Mouse (Mus musculus) stomach, embryonic 16.5 days (tissue): ENCODE data around the gene Chchd10. TPM values are rescaled to one million over a fixed set of nuclear protein-coding genes. Genes with fewer than 3 reads are reported as not detected.

Experiments
- ATAC-seq: fragments of 200-750 bp; cut with Nextera tagmentation; 2 replicates; pipeline ENCODE4 v1.8.0; 2017; ENCODE audit warnings: moderate number of reproducible peaks, moderate TSS enrichment; ENCODE audit not compliant: insufficient read depth, low FRiP score
- H3K27ac ChIP-seq: fragments of 300-500 bp; sonication (generic); 2 replicates; pipeline ENCODE4 v1.5.1; 2014; ENCODE audit warnings: low read length
- H3K27me3 ChIP-seq: fragments of 300-500 bp; sonication (generic); 2 replicates; pipeline ENCODE4 v1.6.1; 2014; ENCODE audit warnings: low read length, control low read depth, mixed read lengths; ENCODE audit not compliant: control insufficient read depth, insufficient read depth
- H3K36me3 ChIP-seq: fragments of 300-500 bp; sonication (generic); 2 replicates; pipeline ENCODE4 v1.6.1; 2014; ENCODE audit warnings: low read length; ENCODE audit not compliant: control insufficient read depth, insufficient read depth
- H3K4me1 ChIP-seq: fragments of 300-500 bp; sonication (generic); 2 replicates; pipeline ENCODE4 v1.6.1; 2014; ENCODE audit warnings: low read length, control low read depth, mixed read lengths; ENCODE audit not compliant: control insufficient read depth, insufficient read depth
- H3K4me2 ChIP-seq: fragments of 300-500 bp; sonication (generic); 2 replicates; pipeline ENCODE4 v1.6.1; 2014; ENCODE audit warnings: low read depth, low read length, mixed read lengths
- H3K4me3 ChIP-seq: fragments of 300-500 bp; sonication (generic); replicated peaks from 2 replicates; pipeline ENCODE4 v1.5.1; 2014; ENCODE audit warnings: mild to moderate bottlenecking, low read length
- H3K9ac ChIP-seq: fragments of 300-500 bp; sonication (generic); 2 replicates; pipeline ENCODE4 v1.6.1; 2014; ENCODE audit warnings: low read length
- H3K9me3 ChIP-seq: fragments of 300-500 bp; sonication (generic); replicated peaks from 2 replicates; pipeline ENCODE4 v1.6.1; 2016; ENCODE audit warnings: low read length, control low read depth; ENCODE audit not compliant: control insufficient read depth
- WGBS: fragments of 180-500 bp; shearing (Covaris S2); extraction: QIAGEN DNeasy Blood & Tissue Kit; methylation state at CpG from one replicate; pipeline ENCODE4 v1.1.7; 2014; 5-methylcytosine and 5-hydroxymethylcytosine counted together
- polyA plus RNA-seq: library from polyadenylated mRNA; unstranded; fragments of >200 nt; fragmentation: Nextera tagmentation; extraction: Ambion mirVana; gene quantifications from 2 replicates; pipeline ENCODE4 v1.2.1, GENCODE M21; 2015

Gene Chchd10
- polyA plus RNA-seq, 1 experiment from 2014 or later: 83.6 TPM

DNA sequence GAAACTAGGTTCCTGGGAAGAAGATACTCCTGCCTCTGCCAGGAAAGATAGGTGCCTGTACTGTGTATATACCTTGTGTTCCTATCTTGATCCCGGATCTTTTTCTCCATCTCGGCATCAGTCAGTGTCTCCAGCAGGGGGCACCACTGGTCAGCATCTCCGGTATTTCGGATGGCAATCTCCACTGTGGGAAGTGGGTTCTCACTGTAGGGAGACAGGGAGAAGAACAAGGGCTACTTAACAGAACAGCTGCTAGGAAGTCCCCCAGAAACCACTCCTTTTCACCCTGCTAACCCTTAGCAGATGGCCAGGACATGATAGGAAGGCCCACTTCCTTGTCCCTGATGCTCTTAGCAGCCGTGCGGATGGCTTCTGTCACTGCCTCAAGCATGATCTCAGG is 35.6 kb upstream of the Chchd10 start:
- H3K4me3 ChIP-seq: no peak overlapping the region
- no peaks in the 10 kb centered on the region for H3K27me3 ChIP-seq
- H3K4me1 ChIP-seq: peaks cover 15% of the 10 kb centered on the region
- no peak overlapping the region for H3K4me2 ChIP-seq
- WGBS: 37% methylated on average over 6 of the region's 6 CpGs
- H3K9me3 ChIP-seq: no peaks in the 10 kb centered on the region
- peaks cover 17% of the 10 kb centered on the region for H3K36me3 ChIP-seq
- H3K9ac ChIP-seq: no peak overlapping the region
- no peak overlapping the region for H3K27ac ChIP-seq
- ATAC-seq: no peak

DNA sequence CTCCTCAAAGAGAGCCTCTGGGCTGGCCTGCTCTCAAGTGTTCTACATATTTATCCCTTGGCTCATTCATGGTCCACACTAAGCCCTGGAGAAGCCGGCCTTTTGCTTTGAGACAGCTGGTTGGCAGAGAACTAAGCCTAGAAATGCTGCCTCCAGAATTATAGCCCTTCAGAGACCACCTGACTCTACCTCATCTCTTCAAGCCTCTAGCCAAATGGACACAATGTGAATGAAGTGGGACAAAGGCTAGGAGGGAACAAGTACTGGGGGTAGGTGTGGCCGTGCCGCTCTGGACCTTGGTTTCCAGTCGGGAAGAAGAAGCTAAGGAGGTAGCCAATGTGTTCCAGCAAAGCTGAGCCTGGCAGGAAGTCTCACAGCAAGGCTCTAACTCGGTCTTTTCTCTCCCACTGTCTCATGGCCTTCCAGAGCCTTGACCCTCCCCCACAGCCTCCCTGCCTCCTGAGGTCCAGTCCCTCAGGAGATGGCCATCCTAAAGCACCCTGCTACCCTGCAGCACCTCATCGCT is 34.8 kb upstream of the Chchd10 start:
- H3K27me3 ChIP-seq: no peaks in the 10 kb centered on the region
- H3K4me2 ChIP-seq: no peak overlapping the region
- H3K9me3 ChIP-seq: no peaks in the 10 kb centered on the region
- no peak overlapping the region for H3K4me3 ChIP-seq
- WGBS: 75% methylated on average over 6 of the region's 6 CpGs
- H3K4me1 ChIP-seq: peaks cover 15% of the 10 kb centered on the region
- H3K9ac ChIP-seq: no peak overlapping the region; the same call in 1 of the 2 replicates
- H3K36me3 ChIP-seq: peaks cover 24% of the 10 kb centered on the region
- no peak for ATAC-seq
- H3K27ac ChIP-seq: peak overlapping the region; percentile 26; the same call in 1 of the 2 replicates

DNA sequence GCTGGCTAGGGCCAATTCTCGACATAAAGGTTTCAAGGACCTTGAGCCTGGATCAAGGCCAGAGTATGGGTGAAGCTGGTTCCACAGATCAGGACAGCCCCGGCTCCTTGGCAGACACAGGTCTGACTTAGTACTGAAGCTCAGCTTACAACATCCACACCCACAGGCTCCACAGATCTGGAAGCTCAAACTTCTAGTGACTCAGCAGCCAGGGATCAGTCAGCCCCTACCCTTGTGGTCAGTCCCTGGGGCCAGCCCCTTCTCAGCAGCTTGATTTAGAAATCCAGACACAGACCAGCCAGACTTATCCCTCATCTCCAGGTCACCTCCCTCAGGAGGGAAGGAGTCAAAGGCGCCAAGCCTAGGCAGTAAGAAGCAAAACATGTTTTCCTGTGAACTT is 34.1 kb upstream of the Chchd10 start:
- no peak overlapping the region for H3K4me3 ChIP-seq
- H3K27me3 ChIP-seq: no peaks in the 10 kb centered on the region
- no peaks in the 10 kb centered on the region for H3K9me3 ChIP-seq
- 45% methylated on average over 3 of the region's 3 CpGs for WGBS
- peaks cover 25% of the 10 kb centered on the region for H3K36me3 ChIP-seq
- no peak overlapping the region for H3K9ac ChIP-seq
- H3K27ac ChIP-seq: peak overlapping the region; percentile 26; the same call in 1 of the 2 replicates
- H3K4me1 ChIP-seq: peaks cover 9% of the 10 kb centered on the region
- ATAC-seq: no peak; the same call in 1 of the 2 replicates
- H3K4me2 ChIP-seq: no peak overlapping the region

DNA sequence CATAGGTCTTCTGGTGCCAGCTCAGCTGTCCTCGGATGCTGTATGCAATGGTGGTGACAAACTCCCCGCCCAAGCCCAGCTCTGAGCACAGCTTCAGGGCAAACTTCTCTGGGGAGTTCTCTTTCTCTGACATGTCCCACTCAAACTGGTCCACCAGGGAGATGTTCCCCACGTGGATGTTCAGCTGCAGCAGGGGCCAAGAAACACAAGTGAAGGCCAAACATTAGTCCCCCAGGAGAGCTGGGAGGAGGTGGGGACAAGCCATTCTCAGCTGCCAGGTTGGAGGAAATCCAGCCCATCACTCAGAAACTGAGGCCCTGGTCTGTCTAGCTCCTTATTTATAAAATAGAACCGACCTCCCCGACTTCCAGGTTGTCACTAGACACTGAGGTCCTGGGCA is 28.5 kb upstream of the Chchd10 start:
- Histone ChIP-seq H3K4me1 (no peaks in the 10 kb centered on the region), H3K9me3 (no peaks in the 10 kb centered on the region), H3K27me3 (no peaks in the 10 kb centered on the region), H3K4me2 (no peak overlapping the region), H3K27ac (no peak overlapping the region), H3K9ac (no peak overlapping the region), H3K36me3 (peaks cover 28% of the 10 kb centered on the region; the same call in 1 of the 2 replicates), H3K4me3 (no peak overlapping the region)
- 85% methylated on average over 5 of the region's 5 CpGs for WGBS
- ATAC-seq: no peak

DNA sequence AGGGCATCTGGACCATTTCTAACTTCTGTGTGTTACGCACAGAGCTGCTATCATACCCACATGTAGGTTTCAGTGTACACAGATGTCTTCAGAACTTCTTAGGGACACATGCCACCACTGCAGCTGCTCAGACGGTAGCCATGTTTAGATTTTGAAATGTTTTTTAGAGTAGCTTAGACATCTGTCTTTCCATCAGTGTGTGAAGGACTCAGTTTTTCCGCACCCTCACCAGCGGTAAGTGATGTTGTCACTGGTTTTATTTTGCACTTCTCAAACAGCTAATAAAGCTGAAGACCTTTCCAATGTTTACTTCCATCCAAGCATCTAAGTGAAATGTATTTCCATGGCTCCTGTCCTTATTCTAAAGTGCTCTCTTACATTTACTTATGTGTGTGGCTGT is 26.0 kb upstream of the Chchd10 start:
- Histone ChIP-seq H3K9ac (no peak overlapping the region), H3K4me2 (no peak overlapping the region), H3K4me1 (no peaks in the 10 kb centered on the region), H3K36me3 (peaks cover 36% of the 10 kb centered on the region), H3K4me3 (no peak overlapping the region), H3K9me3 (no peaks in the 10 kb centered on the region), H3K27me3 (no peaks in the 10 kb centered on the region), H3K27ac (no peak overlapping the region)
- ATAC-seq: no peak
- 87% methylated on average over 4 of the region's 4 CpGs for WGBS

DNA sequence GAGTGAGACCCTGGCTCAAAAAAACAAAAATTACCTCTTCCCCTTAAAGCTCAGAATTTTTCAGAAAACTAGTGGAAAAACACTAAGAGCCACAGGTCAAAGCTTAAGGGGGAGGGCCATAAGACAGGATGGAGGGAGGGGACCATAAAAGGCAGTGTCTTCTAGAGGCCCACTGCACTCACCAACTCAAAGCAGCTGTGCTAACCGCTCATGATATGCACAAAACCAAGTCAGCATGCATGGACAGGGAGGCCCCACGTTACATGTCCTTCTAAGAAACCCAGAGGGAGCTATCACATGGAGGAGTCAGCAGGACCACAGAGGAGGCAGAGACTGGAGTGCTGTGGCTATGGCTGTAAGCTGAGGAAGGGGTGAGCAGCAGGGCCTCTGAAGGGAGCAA is 22.2 kb upstream of the Chchd10 start:
- H3K4me1 ChIP-seq: no peaks in the 10 kb centered on the region
- peaks cover 18% of the 10 kb centered on the region for H3K36me3 ChIP-seq
- no peak overlapping the region for H3K4me2 ChIP-seq
- H3K9ac ChIP-seq: no peak overlapping the region
- H3K9me3 ChIP-seq: no peaks in the 10 kb centered on the region
- ATAC-seq: no peak
- no peaks in the 10 kb centered on the region for H3K27me3 ChIP-seq
- no peak overlapping the region for H3K4me3 ChIP-seq
- no peak overlapping the region for H3K27ac ChIP-seq
- 84% methylated on average over 2 of the region's 2 CpGs for WGBS

DNA sequence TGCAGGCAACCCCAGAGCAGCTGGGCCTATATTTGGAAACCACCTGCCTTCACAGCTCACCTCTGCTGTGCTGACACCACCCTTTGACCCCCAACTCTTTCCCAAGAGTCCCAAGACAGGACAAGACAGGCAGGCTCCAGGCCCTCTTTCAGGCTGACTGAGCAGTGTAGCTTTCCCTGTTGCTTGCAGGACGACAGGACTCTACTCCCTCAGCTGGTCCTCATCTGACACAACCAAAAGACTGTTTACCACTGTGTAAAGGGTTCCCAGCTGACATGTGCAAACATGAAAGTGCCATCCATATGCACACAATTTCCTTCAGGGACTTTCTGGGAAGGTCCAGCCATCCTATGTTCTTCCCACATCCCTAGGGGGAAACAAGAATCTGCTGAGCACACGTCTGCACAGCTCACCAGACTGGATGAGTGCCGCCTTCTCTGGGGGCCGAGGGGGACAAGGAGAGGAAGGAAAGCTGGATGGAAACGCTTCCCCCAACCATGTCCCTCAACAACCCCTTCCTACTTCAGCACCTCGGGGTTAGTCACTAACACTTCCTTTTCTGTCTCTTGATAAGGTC is 19.8 kb upstream of the Chchd10 start:
- Histone ChIP-seq H3K36me3 (peaks cover 21% of the 10 kb centered on the region), H3K27me3 (no peaks in the 10 kb centered on the region)

DNA sequence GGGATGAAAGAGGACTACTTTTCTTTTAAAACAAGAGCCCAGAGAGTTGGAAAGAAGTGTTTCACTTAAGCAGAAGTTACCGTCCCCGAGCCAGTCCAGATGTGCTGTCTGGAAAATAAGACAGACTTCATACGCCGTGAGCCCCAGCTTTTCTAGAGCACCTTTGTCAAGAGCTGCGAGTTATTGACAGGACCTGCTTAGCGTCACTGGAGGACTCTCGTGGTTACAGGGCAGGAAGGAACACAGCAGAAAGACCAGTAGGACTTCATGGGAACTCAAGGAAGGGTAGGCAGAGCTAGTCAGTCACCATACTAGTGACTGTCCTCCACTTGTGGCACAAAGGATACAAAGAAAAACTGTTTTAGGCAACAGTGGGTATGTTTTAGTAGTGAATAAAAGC is 17.4 kb upstream of the Chchd10 start:
- WGBS: 73% methylated on average over 7 of the region's 7 CpGs
- no peak overlapping the region for H3K27ac ChIP-seq
- no peak overlapping the region for H3K4me2 ChIP-seq
- H3K36me3 ChIP-seq: peaks cover 13% of the 10 kb centered on the region
- no peak for ATAC-seq
- H3K4me1 ChIP-seq: peaks cover 8% of the 10 kb centered on the region
- no peak overlapping the region for H3K9ac ChIP-seq
- no peak overlapping the region for H3K4me3 ChIP-seq
- H3K27me3 ChIP-seq: no peaks in the 10 kb centered on the region
- no peaks in the 10 kb centered on the region for H3K9me3 ChIP-seq

More for the DNA sequence above, 19.8 kb upstream of the Chchd10 start:
- no peak overlapping the region for H3K27ac ChIP-seq
- H3K4me3 ChIP-seq: no peak overlapping the region
- H3K4me2 ChIP-seq: no peak overlapping the region
- no peak overlapping the region for H3K9ac ChIP-seq
- ATAC-seq: no peak
- 61% methylated on average over 6 of the region's 6 CpGs for WGBS
- no peaks in the 10 kb centered on the region for H3K4me1 ChIP-seq
- no peaks in the 10 kb centered on the region for H3K9me3 ChIP-seq

DNA sequence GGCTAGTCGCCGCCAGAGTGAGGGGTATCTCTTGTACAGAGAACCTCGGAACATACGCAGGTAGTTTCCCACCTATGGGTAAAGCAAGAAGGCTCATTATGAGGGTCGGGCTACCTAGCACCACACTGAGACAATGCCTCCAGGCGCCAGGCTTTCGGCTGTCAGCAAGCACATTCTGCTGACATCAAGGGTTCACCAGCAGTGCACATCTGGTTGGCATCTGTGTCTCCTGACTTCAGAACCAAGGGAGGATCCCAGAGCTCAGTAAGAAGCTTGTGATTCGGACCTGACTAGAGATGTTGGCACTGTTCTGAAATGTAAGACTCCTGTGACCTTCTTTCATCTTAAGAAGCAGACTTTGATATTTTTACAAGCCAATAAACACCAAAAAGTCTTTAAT is 16.1 kb upstream of the Chchd10 start:
- Histone ChIP-seq H3K4me3 (no peak overlapping the region), H3K9ac (no peak overlapping the region), H3K27me3 (no peaks in the 10 kb centered on the region), H3K4me2 (no peak overlapping the region), H3K36me3 (peaks cover 7% of the 10 kb centered on the region; the same call in 1 of the 2 replicates), H3K27ac (no peak overlapping the region), H3K4me1 (peaks cover 10% of the 10 kb centered on the region), H3K9me3 (no peaks in the 10 kb centered on the region)
- ATAC-seq: no peak
- WGBS: 87% methylated on average over 8 of the region's 8 CpGs
